Mouse (Mus musculus): ENCODE results near the gene Npc2. TPM values are rescaled to one million over a fixed set of nuclear protein-coding genes. Genes with fewer than 3 reads are reported as not detected.

The Npc2 gene
- polyA plus RNA-seq, 1 experiment from 2014 or later, result 75.0 TPM

DNA sequence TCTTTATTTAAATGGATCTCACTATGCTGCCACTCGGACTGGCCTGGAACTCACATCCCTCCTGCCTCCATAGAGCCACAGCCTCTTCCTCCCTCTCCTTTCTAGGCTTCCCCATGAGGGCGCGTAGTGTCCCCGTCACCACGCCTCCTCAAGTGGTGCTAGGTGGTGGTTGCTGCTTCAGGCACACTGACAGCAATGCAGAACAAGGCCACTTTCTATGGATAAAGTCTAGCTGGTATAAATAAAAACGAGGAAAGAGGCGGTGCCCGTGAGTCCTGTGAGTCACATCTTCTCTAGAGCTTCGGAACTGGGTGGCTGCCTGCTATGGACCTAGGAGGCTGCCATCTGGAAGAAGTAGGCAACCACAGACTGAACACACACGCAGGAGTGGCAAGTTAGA is 16.9 kb downstream of the Npc2 start:
- H3K9ac ChIP-seq, result no peak overlapping the region
- no peak overlapping the region for H3K27ac ChIP-seq
- H3K4me2 ChIP-seq (replicated peaks), result no peak overlapping the region
- H3K36me3 ChIP-seq, result peaks cover 44% of the 10 kb centered on the region
- no peaks in the 10 kb centered on the region for H3K9me3 ChIP-seq
- WGBS, result 93% methylated on average over 10 of the region's 10 CpGs
- H3K4me1 ChIP-seq, result 0 out of 2 replicates have a peak, but pooled peaks cover 3% of the 10 kb centered on the region
- ATAC-seq (ENCODE audit: insufficient number of reproducible peaks, insufficient read depth, low FRiP score, low TSS enrichment), result no peak
- H3K27me3 ChIP-seq, result no peaks in the 10 kb centered on the region
- no peak overlapping the region for H3K4me3 ChIP-seq

DNA sequence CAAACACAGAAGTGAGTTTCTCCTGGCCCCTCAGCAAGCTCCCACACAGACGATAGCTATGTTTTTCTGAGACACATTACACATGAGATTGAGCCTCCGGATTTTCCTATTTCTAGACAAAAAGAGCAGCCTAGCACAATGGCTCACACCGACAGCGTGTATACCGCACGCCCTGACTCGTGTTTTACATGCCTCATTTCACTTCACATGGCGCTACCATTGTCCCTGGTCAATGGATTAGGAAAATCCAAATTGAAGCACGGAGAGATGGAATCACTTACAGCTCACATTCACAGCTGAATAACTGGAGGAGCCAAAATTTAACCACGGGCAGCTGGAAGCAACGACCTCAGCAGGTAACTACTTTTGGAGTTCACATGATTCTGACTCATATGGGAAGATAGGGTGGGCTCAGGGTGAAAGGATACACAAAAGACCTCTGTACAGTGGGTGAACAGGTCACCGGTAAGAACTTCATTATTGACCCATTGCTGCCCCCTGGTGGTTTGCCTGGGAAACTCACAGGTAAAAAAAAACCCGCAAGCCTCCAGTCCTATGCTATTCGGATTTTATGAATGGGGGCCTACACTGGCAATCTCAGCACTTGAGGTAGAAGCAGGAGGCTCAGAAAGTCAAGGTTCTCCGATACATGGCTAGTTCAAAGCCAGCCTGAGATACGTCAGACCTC is 17.8 kb downstream of the Npc2 start:
- WGBS, result 64% methylated on average over 16 of the region's 16 CpGs
- Histone ChIP-seq H3K36me3 (peaks cover 38% of the 10 kb centered on the region), H3K4me1 (0 out of 2 replicates have a peak, but pooled peaks cover 3% of the 10 kb centered on the region), H3K9ac (no peak overlapping the region), H3K9me3 (no peaks in the 10 kb centered on the region), H3K27me3 (no peaks in the 10 kb centered on the region), H3K4me3 (no peak overlapping the region), H3K27ac (no peak overlapping the region), H3K4me2 (replicated peaks) (no peak overlapping the region)
- ATAC-seq (ENCODE audit: insufficient number of reproducible peaks, insufficient read depth, low FRiP score, low TSS enrichment), result no peak

DNA sequence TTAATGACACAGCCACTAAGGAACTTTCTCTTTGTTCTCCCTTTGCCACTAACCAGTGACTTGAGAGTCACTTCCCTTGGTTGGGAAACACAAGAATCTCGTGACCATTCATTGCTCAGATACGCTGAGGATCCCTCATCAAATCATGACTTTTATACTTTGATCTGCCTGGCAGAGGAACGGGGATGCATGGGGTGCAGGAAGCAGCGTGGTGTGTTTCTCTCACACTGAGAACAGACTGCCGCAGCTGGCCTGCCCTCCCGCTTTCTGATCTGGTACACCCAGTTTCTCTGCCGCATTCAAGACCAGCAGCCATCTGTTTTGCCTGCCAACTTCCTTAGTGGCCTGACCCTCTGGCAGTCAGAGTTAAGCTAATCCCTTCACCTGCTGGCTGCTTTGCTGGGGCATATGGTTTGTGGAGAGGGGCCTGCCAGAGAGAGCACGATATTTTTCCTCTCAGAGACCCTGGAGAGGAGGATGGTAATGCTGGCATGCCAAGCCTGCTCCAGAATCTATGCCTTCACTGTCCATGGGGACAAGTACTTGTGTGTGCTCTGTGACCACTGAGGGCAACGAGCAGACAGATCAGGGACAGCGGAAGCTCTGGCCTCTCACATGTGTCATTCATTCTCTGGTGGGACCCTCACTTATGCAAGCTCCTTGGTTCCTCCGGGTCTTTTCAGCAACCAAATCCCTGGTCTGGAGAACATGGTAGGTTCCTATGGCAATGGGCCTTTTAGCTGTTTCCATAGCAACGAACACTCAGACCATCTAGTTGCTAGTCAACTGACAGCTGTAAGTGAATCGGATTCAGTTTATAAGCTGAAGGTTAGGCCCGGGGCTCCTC is 20.6 kb downstream of the Npc2 start:
- 0 out of 2 replicates have a peak, but pooled peaks have one; percentile 23 for ATAC-seq (ENCODE audit: insufficient number of reproducible peaks, insufficient read depth, low FRiP score, low TSS enrichment)
- Histone ChIP-seq H3K27ac (no peak overlapping the region), H3K9ac (no peak overlapping the region), H3K4me1 (0 out of 2 replicates have a peak, but pooled peaks cover 3% of the 10 kb centered on the region), H3K36me3 (peaks cover 14% of the 10 kb centered on the region), H3K27me3 (no peaks in the 10 kb centered on the region), H3K9me3 (no peaks in the 10 kb centered on the region), H3K4me2 (replicated peaks) (no peak overlapping the region), H3K4me3 (no peak overlapping the region)
- 47% methylated on average over 14 of the region's 14 CpGs for WGBS

DNA sequence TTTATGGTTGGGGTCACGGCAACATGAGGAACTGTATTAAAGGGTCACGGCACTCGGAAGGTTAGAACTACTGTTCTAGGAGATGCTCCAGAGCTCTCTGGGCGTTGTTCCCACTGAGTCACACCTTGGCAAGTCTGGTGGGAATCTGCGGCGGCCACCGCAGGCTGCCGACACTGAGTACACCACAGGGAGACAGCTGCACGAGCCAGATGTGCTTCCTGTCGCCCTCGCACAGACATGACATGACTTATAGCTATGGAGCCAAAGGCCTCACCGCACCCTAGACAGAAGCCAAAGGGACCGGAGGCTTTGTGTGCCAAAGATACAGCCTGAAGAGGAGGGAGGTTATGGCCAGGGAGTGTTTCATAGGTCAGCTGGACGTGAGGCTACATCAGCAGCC is 22.3 kb downstream of the Npc2 start:
- 80% methylated on average over 14 of the region's 14 CpGs for WGBS
- ATAC-seq (ENCODE audit: insufficient number of reproducible peaks, insufficient read depth, low FRiP score, low TSS enrichment), result no peak
- H3K4me1 ChIP-seq, result 0 out of 2 replicates have a peak, but pooled peaks cover 3% of the 10 kb centered on the region

DNA sequence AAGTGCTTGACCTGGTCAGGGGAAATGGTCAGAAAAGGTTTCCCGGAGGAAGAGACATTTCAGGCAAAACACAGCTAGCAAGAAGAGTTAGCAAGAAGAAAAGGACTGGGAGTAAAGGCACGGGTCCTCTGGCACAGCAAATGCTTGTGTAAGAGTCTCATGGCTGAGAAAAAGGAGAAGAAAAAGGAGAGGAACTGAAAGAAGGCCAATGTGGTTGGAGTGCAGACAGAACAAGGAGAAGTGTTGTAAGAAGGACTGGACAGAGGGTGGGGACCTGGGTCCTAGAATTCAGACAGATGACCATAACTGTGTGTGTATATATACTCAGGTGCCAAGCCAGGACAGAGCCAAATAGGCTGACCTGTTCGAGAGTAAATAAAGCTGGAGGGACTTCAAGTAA is 24.8 kb downstream of the Npc2 start:
- no peaks in the 10 kb centered on the region for H3K9me3 ChIP-seq
- H3K4me3 ChIP-seq, result no peak overlapping the region
- H3K4me2 ChIP-seq (replicated peaks), result no peak overlapping the region
- 0 out of 2 replicates have a peak, but pooled peaks cover 3% of the 10 kb centered on the region for H3K4me1 ChIP-seq
- H3K9ac ChIP-seq, result no peak overlapping the region
- no peaks in the 10 kb centered on the region for H3K36me3 ChIP-seq
- WGBS, result 73% methylated on average over 3 of the region's 3 CpGs
- H3K27ac ChIP-seq, result no peak overlapping the region
- no peak for ATAC-seq (ENCODE audit: insufficient number of reproducible peaks, insufficient read depth, low FRiP score, low TSS enrichment)
- H3K27me3 ChIP-seq, result no peaks in the 10 kb centered on the region

More for the DNA sequence above, 22.3 kb downstream of the Npc2 start:
- Histone ChIP-seq H3K9ac (no peak overlapping the region), H3K27me3 (no peaks in the 10 kb centered on the region), H3K27ac (no peak overlapping the region), H3K4me3 (no peak overlapping the region), H3K4me2 (replicated peaks) (no peak overlapping the region), H3K9me3 (no peaks in the 10 kb centered on the region), H3K36me3 (peaks cover under 1% of the 10 kb centered on the region; the same call in 1 of the 2 replicates)

DNA sequence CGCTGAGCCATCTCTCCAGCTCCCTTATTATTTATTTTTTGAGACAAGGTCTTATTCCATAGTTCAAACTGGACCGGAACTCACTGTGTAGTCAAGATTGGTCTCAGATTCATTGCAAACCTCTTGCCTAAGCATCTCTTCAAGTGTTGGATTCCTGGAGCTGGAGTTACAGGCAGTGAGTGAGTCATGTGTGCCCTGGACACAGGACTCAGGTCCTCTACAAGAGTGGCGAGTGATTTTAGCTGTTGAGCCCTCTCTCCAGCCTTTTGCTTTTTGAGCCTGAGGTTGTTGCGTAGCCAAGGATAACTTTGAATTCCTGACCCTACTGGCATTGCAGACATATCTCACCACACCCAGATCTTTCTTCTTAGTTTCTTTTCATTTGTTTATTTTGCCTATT is 27.3 kb downstream of the Npc2 start:
- H3K27me3 ChIP-seq, result no peaks in the 10 kb centered on the region
- no peak for ATAC-seq (ENCODE audit: insufficient number of reproducible peaks, insufficient read depth, low FRiP score, low TSS enrichment)
- no peaks in the 10 kb centered on the region for H3K9me3 ChIP-seq
- 55% methylated on average over 4 of the region's 4 CpGs for WGBS
- H3K36me3 ChIP-seq, result no peaks in the 10 kb centered on the region
- no peak overlapping the region for H3K27ac ChIP-seq
- H3K4me1 ChIP-seq, result no peaks in the 10 kb centered on the region
- no peak overlapping the region for H3K9ac ChIP-seq
- no peak overlapping the region for H3K4me3 ChIP-seq
- H3K4me2 ChIP-seq (replicated peaks), result no peak overlapping the region

DNA sequence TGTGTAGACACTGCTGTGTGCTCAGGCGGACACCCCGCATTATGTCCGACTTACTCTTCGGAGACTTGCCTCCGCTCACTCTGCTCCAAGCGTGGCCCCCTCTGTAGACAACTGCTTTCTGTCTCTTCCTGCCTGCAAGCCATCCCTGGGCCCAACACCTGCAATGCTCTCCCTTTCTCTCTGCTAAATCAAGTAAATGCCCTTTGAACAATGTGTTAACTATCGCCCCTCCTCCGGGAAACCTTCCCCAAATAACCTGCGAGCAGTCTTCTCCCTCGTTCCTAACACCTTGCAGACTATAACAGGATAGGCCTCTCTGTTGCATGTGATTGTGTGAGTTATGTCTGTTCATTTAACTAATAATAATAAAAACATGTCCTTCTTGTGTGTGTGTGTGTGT is 29.5 kb downstream of the Npc2 start:
- no peaks in the 10 kb centered on the region for H3K9me3 ChIP-seq
- no peak for ATAC-seq (ENCODE audit: insufficient number of reproducible peaks, insufficient read depth, low FRiP score, low TSS enrichment)
- H3K27me3 ChIP-seq, result no peaks in the 10 kb centered on the region
- H3K9ac ChIP-seq, result no peak overlapping the region
- no peaks in the 10 kb centered on the region for H3K4me1 ChIP-seq
- no peak overlapping the region for H3K4me2 ChIP-seq (replicated peaks)
- no peak overlapping the region for H3K4me3 ChIP-seq
- no peak overlapping the region for H3K27ac ChIP-seq
- 89% methylated on average over 10 of the region's 10 CpGs for WGBS
- H3K36me3 ChIP-seq, result no peaks in the 10 kb centered on the region

DNA sequence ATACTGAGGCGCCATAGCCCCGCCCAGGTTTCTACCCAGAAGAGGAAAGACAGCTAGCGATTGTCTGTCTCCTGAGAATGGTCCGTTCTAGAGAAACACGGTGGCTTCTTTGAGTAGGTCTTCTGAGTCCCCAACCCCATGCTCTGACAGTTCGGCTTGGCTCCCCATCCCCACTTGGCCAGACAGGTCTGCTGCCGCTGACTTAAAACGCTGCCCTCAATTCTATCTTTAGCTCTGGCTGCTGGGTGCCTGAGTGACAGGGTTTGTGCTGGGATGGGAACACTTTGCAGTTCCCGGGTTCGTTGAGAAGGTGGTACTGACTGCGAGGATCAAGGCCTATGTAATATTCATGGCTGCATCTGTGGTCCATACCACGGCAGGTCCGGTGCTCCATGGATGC is 39.6 kb downstream of the Npc2 start:
- Histone ChIP-seq H3K4me3 (no peak overlapping the region), H3K9me3 (no peaks in the 10 kb centered on the region), H3K4me2 (replicated peaks) (no peak overlapping the region), H3K27ac (no peak overlapping the region), H3K4me1 (no peaks in the 10 kb centered on the region), H3K9ac (no peak overlapping the region), H3K36me3 (no peaks in the 10 kb centered on the region), H3K27me3 (no peaks in the 10 kb centered on the region)
- no peak for ATAC-seq (ENCODE audit: insufficient number of reproducible peaks, insufficient read depth, low FRiP score, low TSS enrichment)
- WGBS, result 72% methylated on average over 13 of the region's 13 CpGs

DNA sequence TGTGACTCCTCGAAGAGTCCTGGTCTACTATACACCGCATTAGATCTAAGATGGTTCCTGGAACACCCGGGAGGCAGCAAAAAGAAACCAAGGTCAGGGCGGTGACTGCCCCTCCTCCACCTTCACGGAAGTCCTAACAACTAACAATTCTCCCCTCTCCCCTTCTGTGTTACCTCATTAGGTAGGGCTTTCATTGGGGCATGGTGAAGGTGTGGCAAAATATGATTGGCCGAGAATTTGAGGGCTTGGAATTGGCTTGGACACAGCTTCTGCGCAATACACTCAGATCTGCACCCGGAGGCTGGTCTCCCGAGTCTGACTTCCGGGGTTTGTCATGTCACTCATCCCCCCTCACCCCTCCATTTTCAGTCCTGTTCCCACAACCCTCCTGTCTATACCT is 44.5 kb downstream of the Npc2 start:
- Histone ChIP-seq H3K4me2 (replicated peaks) (no peak overlapping the region), H3K9me3 (no peaks in the 10 kb centered on the region), H3K36me3 (no peaks in the 10 kb centered on the region), H3K27me3 (no peaks in the 10 kb centered on the region), H3K27ac (no peak overlapping the region), H3K4me3 (no peak overlapping the region), H3K9ac (no peak overlapping the region), H3K4me1 (no peaks in the 10 kb centered on the region)
- no peak for ATAC-seq (ENCODE audit: insufficient number of reproducible peaks, insufficient read depth, low FRiP score, low TSS enrichment)
- WGBS, result 90% methylated on average over 10 of the region's 10 CpGs

DNA sequence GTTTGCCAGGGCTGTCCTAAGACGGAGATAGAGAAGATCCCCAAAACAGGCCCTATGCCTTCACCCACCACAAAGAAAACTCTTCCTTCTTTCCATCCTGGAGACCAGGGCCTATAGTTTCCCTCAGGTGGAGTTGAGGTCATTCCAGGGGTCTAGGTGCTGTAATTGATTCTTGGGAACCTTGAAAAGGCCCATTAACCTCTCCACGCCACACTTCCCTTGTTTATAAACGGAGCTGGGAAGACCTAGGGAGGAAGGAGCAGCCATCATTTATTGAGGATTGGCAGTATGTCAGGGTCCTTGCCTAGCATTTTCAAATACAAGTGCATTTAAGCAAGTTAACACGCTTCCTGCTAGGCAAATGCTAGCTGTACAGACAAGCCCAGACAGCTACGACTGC is 45.5 kb downstream of the Npc2 start:
- Histone ChIP-seq H3K9me3 (no peaks in the 10 kb centered on the region), H3K4me3 (no peak overlapping the region), H3K36me3 (no peaks in the 10 kb centered on the region), H3K9ac (no peak overlapping the region), H3K4me2 (replicated peaks) (no peak overlapping the region), H3K27me3 (no peaks in the 10 kb centered on the region), H3K4me1 (no peaks in the 10 kb centered on the region), H3K27ac (no peak overlapping the region)
- no peak for ATAC-seq (ENCODE audit: insufficient number of reproducible peaks, insufficient read depth, low FRiP score, low TSS enrichment)
- WGBS, result 69% methylated on average over 5 of the region's 5 CpGs

DNA sequence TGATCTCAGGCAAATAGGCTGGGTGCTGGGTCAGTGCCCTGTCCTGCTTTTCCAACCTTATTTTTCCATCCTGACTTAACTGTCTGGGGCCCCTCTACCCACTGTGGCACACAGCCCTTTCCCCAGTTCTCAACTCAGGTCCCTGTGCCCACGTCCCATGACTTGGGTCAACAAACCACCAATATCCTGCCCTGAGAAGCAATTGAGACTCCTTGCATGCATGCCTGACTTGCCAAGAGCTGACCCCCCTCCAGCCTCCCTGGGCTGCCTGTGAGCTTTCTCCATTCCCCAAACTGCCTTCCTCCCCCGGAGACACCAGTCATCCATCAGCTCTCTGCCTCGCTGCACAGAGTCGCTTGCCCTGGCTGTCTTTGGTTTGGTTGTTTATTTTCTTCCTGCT is 46.0 kb downstream of the Npc2 start:
- Histone ChIP-seq H3K9ac (no peak overlapping the region), H3K4me3 (no peak overlapping the region), H3K27ac (no peak overlapping the region), H3K4me2 (replicated peaks) (no peak overlapping the region), H3K27me3 (no peaks in the 10 kb centered on the region), H3K4me1 (no peaks in the 10 kb centered on the region), H3K9me3 (no peaks in the 10 kb centered on the region), H3K36me3 (no peaks in the 10 kb centered on the region)
- ATAC-seq (ENCODE audit: insufficient number of reproducible peaks, insufficient read depth, low FRiP score, low TSS enrichment), result no peak
- WGBS, result 58% methylated on average over 4 of the region's 4 CpGs

DNA sequence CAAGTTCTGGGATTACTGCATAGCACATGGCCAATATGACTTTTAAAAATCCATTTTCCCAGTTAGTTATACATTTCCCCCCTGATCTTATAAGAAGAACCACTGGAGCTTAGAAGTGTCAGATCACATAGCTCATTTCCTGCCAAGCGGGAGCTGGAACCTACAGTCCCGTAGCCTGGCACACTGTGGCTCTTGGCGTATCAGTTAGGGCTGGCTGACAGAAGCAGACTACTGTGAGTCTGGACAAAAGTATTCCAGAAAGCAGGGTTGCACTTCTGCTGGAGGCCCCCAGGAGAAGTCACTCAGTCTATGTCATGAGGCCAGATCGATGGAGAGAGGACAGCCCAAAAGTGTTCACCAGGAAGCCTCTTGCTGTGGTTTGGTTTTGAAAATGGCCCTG is 46.6 kb downstream of the Npc2 start:
- Histone ChIP-seq H3K27ac (no peak overlapping the region), H3K9ac (no peak overlapping the region), H3K36me3 (no peaks in the 10 kb centered on the region), H3K27me3 (no peaks in the 10 kb centered on the region), H3K4me3 (no peak overlapping the region), H3K9me3 (no peaks in the 10 kb centered on the region), H3K4me2 (replicated peaks) (no peak overlapping the region), H3K4me1 (no peaks in the 10 kb centered on the region)
- no peak for ATAC-seq (ENCODE audit: insufficient number of reproducible peaks, insufficient read depth, low FRiP score, low TSS enrichment)
- WGBS, result 84% methylated on average over 4 of the region's 4 CpGs

Data from embryonic facial prominence, embryonic 12.5 days (tissue).